Mouse (Mus musculus): ENCODE data around the gene Cryz. TPM values are rescaled to one million over a fixed set of nuclear protein-coding genes. Genes with fewer than 3 reads are reported as not detected.

Gene Cryz
- polyA plus RNA-seq, 2 experiments from 2014 or later = 1.3 to 3.1 TPM

Other genes starting within 250 kb of the Cryz start
- 1 to 10 TPM; 4.7 to 9.8 TPM for gene Tyw3, start 393 bp downstream of the Cryz start, polyA plus RNA-seq (2017; shearing (Covaris generic))
- not detected for gene Erich3, start 67.1 kb downstream of the Cryz start, polyA plus RNA-seq (2017; shearing (Covaris generic))

Data from activated CD4-positive, CD25-positive, alpha-beta regulatory T cell, adult 4 months (primary cell).